Mouse (Mus musculus) C2C12 (cell line): ENCODE measurements around the gene Exd2.

Source experiments
- CEBPB ChIP-seq: IDR thresholded peaks from one replicate; pipeline ENCODE4 v1.6.1; 2011; ENCODE audit warnings: low read depth, mild to moderate bottlenecking, control low read depth, moderate library complexity
- CTCF ChIP-seq: IDR thresholded peaks from one replicate; pipeline ENCODE4 v1.5.1; 2011; ENCODE audit not compliant: control insufficient read depth, insufficient read depth, insufficient read length
- MAX ChIP-seq: IDR thresholded peaks from one replicate; pipeline ENCODE4 v1.6.1; 2011; ENCODE audit warnings: mild to moderate bottlenecking, control low read depth
- MYOG ChIP-seq: IDR thresholded peaks from one replicate; pipeline ENCODE4 v1.6.1; 2011; ENCODE audit not compliant: control insufficient read depth, insufficient read length; ENCODE audit errors: extremely low read depth
- USF1 ChIP-seq: IDR thresholded peaks from one replicate; pipeline ENCODE4 v1.6.1; 2011; ENCODE audit warnings: low read depth, mild to moderate bottlenecking, control low read depth, moderate library complexity

DNA sequence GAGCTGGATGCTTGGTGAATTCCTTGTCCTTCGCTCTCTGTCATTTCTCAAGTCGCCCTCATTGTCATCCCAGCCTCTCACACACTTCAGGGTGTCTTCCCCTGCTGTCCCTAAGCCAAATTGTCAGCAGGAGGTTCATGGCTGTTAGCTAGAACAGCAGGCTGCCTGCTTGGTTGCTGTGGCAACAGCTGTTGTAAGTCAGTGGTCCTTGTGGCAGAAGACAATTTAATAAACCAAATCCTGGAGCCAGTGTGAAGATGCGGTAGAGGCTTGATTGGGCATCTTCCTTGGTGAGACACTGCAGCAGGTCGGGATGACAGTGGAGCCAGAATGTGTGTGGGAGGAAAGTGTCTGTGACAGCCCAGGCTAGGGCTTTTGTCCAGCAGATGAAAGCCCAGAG lies 82.4 kb downstream of the Exd2 start:
- TF ChIP-seq CTCF: no peak
- TF ChIP-seq USF1: no peak
- no peak for TF ChIP-seq MAX
- no peak for TF ChIP-seq CEBPB
- no peak for TF ChIP-seq MYOG
